Mouse (Mus musculus) testis, adult 2 months (tissue): Measurements from ENCODE around the gene Cfdp1.

Experiments used
- CTCF ChIP-seq: fragments of 200-500 bp; IDR thresholded peaks from 2 replicates; pipeline ENCODE4 v1.5.1; 2012; ENCODE audit warnings: low read depth, mild to moderate bottlenecking, inconsistent platforms, low read length, moderate library complexity; ENCODE audit not compliant: control insufficient read depth, insufficient read depth, insufficient replicate concordance
- POLR2A ChIP-seq: fragments of 200-500 bp; IDR thresholded peaks from 2 replicates; pipeline ENCODE4 v1.6.1; 2012; ENCODE audit warnings: low read depth, mild to moderate bottlenecking, inconsistent platforms, low read length, moderate library complexity; ENCODE audit not compliant: control insufficient read depth

GRCm38 (mm10) chr8:111815078-111815477 lies 39.0 kb downstream of the Cfdp1 start:
- TF ChIP-seq CTCF (no peak), POLR2A (no peak)
